Mouse (Mus musculus): ENCODE results near the gene H2afx. TPM values are rescaled to one million over a fixed set of nuclear protein-coding genes. Genes with fewer than 3 reads are reported as not detected.

Gene H2afx
- polyA plus RNA-seq, 1 experiment: 123 TPM

DNA sequence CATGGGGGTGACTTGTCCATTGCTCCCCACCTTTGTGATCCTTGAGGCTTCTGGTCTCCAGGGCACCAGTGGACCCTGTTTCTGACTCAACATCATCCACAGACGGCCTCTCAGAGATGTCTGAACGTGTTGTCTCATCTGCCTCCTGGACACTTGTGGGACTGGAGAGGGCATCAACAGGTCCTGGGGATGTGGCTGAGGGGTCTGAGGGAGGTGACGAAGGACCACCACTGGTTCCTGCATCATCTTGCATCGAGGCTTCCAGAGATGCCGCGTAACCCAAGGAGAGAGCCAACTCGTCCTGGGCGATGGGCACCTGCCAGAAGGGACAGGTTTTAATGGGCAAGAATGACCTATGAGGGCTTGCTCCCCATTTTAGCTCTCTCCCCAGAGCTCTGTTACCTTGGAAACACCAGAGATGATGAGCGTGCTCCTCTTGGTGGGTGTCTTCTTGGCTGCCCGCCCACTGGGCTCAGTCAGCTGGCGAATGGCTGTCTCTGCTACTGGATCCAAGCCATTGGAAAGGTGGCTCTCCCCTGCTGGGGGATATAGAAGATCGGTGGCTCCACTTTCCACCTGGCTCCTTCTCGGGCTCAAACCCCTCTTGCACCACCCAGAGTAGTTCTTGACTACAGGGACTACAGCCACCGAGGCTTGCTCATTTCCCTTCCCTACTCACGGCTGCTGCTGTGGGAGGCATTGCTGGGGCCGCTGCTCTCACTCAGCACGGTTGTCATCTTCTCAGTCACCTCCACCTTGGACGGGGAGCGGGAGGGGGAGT, 20.8 kb upstream of the H2afx start:
- Histone ChIP-seq H3K79me2 (ENCODE audit: control insufficient read depth, insufficient read depth) (no peaks in the 10 kb centered on the region), H3K4me2 (ENCODE audit: low read depth) (no peak overlapping the region), H3K4me3 (no peak overlapping the region), H3K36me3 (ENCODE audit: control insufficient read depth, insufficient read depth) (peaks cover 3% of the 10 kb centered on the region), H3K27me3 (ENCODE audit: control insufficient read depth, insufficient read depth, insufficient read length) (no peaks in the 10 kb centered on the region), H3ac (ENCODE audit: control insufficient read depth, insufficient read length) (no peak overlapping the region)
- no peak for TF ChIP-seq TCF12 (IDR thresholded peaks at IDR 0.05; ENCODE audit: insufficient read depth, poor library complexity, severe bottlenecking)
- TF ChIP-seq MYOD1 (IDR thresholded peaks at IDR 0.05; ENCODE audit: control insufficient read depth in 1 of 3, insufficient read length in 2 of 3, low read depth in 2 of 3): no peak
- no peak for TF ChIP-seq SRF (IDR thresholded peaks at IDR 0.05; ENCODE audit: control insufficient read depth, insufficient read length, low read depth)
- TF ChIP-seq POLR2AphosphoS2 (IDR thresholded peaks at IDR 0.05; ENCODE audit: insufficient read length, low read depth): no peak
- no peak for TF ChIP-seq MYOG (IDR thresholded peaks at IDR 0.05; ENCODE audit: control insufficient read depth in 1 of 3, insufficient read depth in 1 of 3, insufficient read length in 2 of 3, low read depth in 2 of 3)
- no peak for TF ChIP-seq CEBPB (IDR thresholded peaks at IDR 0.05; ENCODE audit: insufficient read depth, poor library complexity, severe bottlenecking)
- TF ChIP-seq MAX (IDR thresholded peaks at IDR 0.05; ENCODE audit: low read depth): no peak
- no peak for TF ChIP-seq E2F4 (IDR thresholded peaks at IDR 0.05; ENCODE audit: insufficient read depth)
- no peak for TF ChIP-seq REST (IDR thresholded peaks at IDR 0.05; ENCODE audit: insufficient read depth, insufficient read length)
- TF ChIP-seq USF1 (IDR thresholded peaks at IDR 0.05; ENCODE audit: low read depth): no peak
- no peak for TF ChIP-seq POLR2A (IDR thresholded peaks at IDR 0.05; ENCODE audit: insufficient read length, low read depth)
- no peak for TF ChIP-seq TCF3 (IDR thresholded peaks at IDR 0.05; ENCODE audit: insufficient read length, low read depth)

DNA sequence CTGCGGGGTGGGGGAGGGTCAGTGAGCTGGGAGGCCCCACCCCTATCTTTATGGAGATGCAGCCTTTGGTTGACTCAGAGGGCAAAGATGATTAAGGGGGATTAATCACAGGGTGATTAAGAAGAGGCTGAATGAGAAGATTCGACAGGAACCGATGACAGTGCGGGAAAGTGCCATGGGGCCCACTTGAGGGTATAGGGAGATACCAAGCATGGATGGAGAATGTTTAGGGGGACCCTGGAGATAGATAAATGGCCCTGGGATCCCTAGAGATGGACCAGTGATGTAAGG, 20.3 kb upstream of the H2afx start:
- no peak overlapping the region for H3K4me3 ChIP-seq
- H3K79me2 ChIP-seq (ENCODE audit: control insufficient read depth, insufficient read depth): no peaks in the 10 kb centered on the region
- no peak overlapping the region for H3ac ChIP-seq (ENCODE audit: control insufficient read depth, insufficient read length)
- no peaks in the 10 kb centered on the region for H3K27me3 ChIP-seq (ENCODE audit: control insufficient read depth, insufficient read depth, insufficient read length)
- H3K36me3 ChIP-seq (ENCODE audit: control insufficient read depth, insufficient read depth): peaks cover 3% of the 10 kb centered on the region
- H3K4me2 ChIP-seq (ENCODE audit: low read depth): no peak overlapping the region
- no peak for TF ChIP-seq SRF (IDR thresholded peaks at IDR 0.05; ENCODE audit: control insufficient read depth, insufficient read length, low read depth)
- no peak for TF ChIP-seq MYOG (IDR thresholded peaks at IDR 0.05; ENCODE audit: control insufficient read depth in 1 of 3, insufficient read depth in 1 of 3, insufficient read length in 2 of 3, low read depth in 2 of 3)
- TF ChIP-seq CEBPB (IDR thresholded peaks at IDR 0.05; ENCODE audit: insufficient read depth, poor library complexity, severe bottlenecking): no peak
- no peak for TF ChIP-seq TCF12 (IDR thresholded peaks at IDR 0.05; ENCODE audit: insufficient read depth, poor library complexity, severe bottlenecking)
- TF ChIP-seq REST (IDR thresholded peaks at IDR 0.05; ENCODE audit: insufficient read depth, insufficient read length): no peak
- no peak for TF ChIP-seq POLR2AphosphoS2 (IDR thresholded peaks at IDR 0.05; ENCODE audit: insufficient read length, low read depth)

DNA sequence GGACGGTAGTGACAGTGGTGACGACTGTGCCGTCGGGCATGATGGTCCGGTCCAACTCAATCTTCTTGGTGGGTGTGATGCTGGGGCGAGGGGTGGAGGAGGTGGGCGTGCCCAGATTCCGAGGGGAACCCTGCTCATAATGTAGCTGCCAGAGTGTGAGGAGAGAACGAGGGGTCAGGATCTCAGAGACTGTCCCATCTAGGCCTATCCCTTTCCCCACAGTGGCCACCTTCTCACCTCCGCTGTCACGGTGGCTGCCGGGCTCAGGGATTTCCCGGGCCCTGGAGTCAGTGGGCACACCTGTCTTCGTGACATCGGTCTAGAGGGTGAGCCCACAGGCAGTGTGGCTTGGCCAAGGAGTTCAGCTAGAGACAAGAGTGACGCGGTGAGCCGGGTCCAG, 19.6 kb upstream of the H2afx start:
- peaks cover 3% of the 10 kb centered on the region for H3K36me3 ChIP-seq (ENCODE audit: control insufficient read depth, insufficient read depth)

DNA sequence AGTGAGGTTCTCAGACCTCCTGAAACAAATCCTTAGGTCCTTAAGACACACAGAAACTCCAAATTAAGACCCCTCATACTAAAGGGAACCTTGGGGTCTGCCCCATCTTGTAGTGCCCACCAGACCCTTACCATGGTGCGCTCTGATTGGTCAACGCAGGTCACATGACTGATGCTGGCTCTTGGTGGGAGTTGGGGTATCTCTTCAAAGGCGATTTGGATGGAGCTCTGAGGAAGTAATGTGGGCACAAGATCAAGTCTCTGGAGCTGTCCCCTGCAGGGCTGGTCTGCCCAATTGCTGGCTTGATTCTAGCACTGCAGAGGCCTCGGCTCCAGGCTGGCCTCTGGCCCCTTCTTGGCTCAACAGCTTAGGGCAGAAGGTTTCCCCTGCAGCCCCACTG, 17.0 kb upstream of the H2afx start:
- Histone ChIP-seq H3K27me3 (ENCODE audit: control insufficient read depth, insufficient read depth, insufficient read length) (no peaks in the 10 kb centered on the region), H3ac (ENCODE audit: control insufficient read depth, insufficient read length) (no peak overlapping the region), H3K4me3 (no peak overlapping the region), H3K79me2 (ENCODE audit: control insufficient read depth, insufficient read depth) (no peaks in the 10 kb centered on the region), H3K4me2 (ENCODE audit: low read depth) (no peak overlapping the region), H3K36me3 (ENCODE audit: control insufficient read depth, insufficient read depth) (no peaks in the 10 kb centered on the region)
- TF ChIP-seq POLR2AphosphoS2 (IDR thresholded peaks at IDR 0.05; ENCODE audit: insufficient read length, low read depth) (no peak), CEBPB (IDR thresholded peaks at IDR 0.05; ENCODE audit: insufficient read depth, poor library complexity, severe bottlenecking) (no peak), POLR2A (IDR thresholded peaks at IDR 0.05; ENCODE audit: insufficient read length, low read depth) (no peak), MYOG (IDR thresholded peaks at IDR 0.05; ENCODE audit: control insufficient read depth in 1 of 3, insufficient read depth in 1 of 3, insufficient read length in 2 of 3, low read depth in 2 of 3) (no peak), MYOD1 (IDR thresholded peaks at IDR 0.05; ENCODE audit: control insufficient read depth in 1 of 3, insufficient read length in 2 of 3, low read depth in 2 of 3) (no peak), USF1 (IDR thresholded peaks at IDR 0.05; ENCODE audit: low read depth) (no peak), TCF12 (IDR thresholded peaks at IDR 0.05; ENCODE audit: insufficient read depth, poor library complexity, severe bottlenecking) (no peak), E2F4 (IDR thresholded peaks at IDR 0.05; ENCODE audit: insufficient read depth) (no peak), REST (IDR thresholded peaks at IDR 0.05; ENCODE audit: insufficient read depth, insufficient read length) (no peak), TCF3 (IDR thresholded peaks at IDR 0.05; ENCODE audit: insufficient read length, low read depth) (no peak), SRF (IDR thresholded peaks at IDR 0.05; ENCODE audit: control insufficient read depth, insufficient read length, low read depth) (no peak), MAX (IDR thresholded peaks at IDR 0.05; ENCODE audit: low read depth) (no peak)

More for the DNA sequence above, 19.6 kb upstream of the H2afx start:
- H3ac ChIP-seq (ENCODE audit: control insufficient read depth, insufficient read length): no peak overlapping the region
- no peak overlapping the region for H3K4me3 ChIP-seq
- H3K4me2 ChIP-seq (ENCODE audit: low read depth): no peak overlapping the region
- no peaks in the 10 kb centered on the region for H3K79me2 ChIP-seq (ENCODE audit: control insufficient read depth, insufficient read depth)
- no peak for TF ChIP-seq SRF (IDR thresholded peaks at IDR 0.05; ENCODE audit: control insufficient read depth, insufficient read length, low read depth)
- TF ChIP-seq POLR2A (IDR thresholded peaks at IDR 0.05; ENCODE audit: insufficient read length, low read depth): no peak
- TF ChIP-seq CEBPB (IDR thresholded peaks at IDR 0.05; ENCODE audit: insufficient read depth, poor library complexity, severe bottlenecking): no peak
- TF ChIP-seq TCF12 (IDR thresholded peaks at IDR 0.05; ENCODE audit: insufficient read depth, poor library complexity, severe bottlenecking): no peak
- H3K27me3 ChIP-seq (ENCODE audit: control insufficient read depth, insufficient read depth, insufficient read length): no peaks in the 10 kb centered on the region
